Mouse (Mus musculus): ENCODE measurements around the gene Sord.

- no peak for TF ChIP-seq CTCF (IDR thresholded peaks at IDR 0.05; ENCODE audit: low read depth, low read length)
- TF ChIP-seq POLR2A (IDR thresholded peaks at IDR 0.05; ENCODE audit: borderline replicate concordance, low read depth, low read length): no peak
Measured at GRCm38 (mm10) chr2:122223654-122224053, 10.9 kb upstream of the Sord start.
